19 mouse cellular contexts compared by ENCODE assay signal in genomic region chr2:75220775-75221359, GRCm38 (mm10).
DNase-seq lines count a peak whose midpoint lies in the region; ATAC-seq and TF ChIP-seq lines count a peak whose summit lies in the region.
"Had no signal": no experiment of that assay in that cellular context is flagged by ENCODE, and none has a peak within 500 bp of the region (broad histone marks: within the 10 kb centered on the region; RNA-seq: fewer than 3 reads in every experiment).

No protein-coding gene starts in this region.

- H3K27ac ChIP-seq in hindbrain, postnatal 0 days = no peak overlapping the region
- H3K27ac ChIP-seq in hindbrain, embryonic 16.5 days (ENCODE audit: low read depth, low read length) = no peak overlapping the region
- no peak overlapping the region for H3K27ac ChIP-seq in stomach, postnatal 0 days (replicated peaks)
- H3K27ac ChIP-seq: embryonic facial prominence, embryonic 15.5 days; hindbrain, embryonic 12.5 days; limb, embryonic 15.5 days; lung, embryonic 15.5 days; midbrain, embryonic 10.5 days; stomach, embryonic 15.5 days had no signal

- no peak overlapping the region for H3K4me2 ChIP-seq in hindbrain, postnatal 0 days (ENCODE audit: low read depth, low read length)
- H3K4me2 ChIP-seq in hindbrain, embryonic 16.5 days (ENCODE audit: low read length) = no peak overlapping the region
- no peak overlapping the region for H3K4me2 ChIP-seq in stomach, postnatal 0 days (replicated peaks; ENCODE audit: low read depth)
- H3K4me2 ChIP-seq: embryonic facial prominence, embryonic 15.5 days; hindbrain, embryonic 12.5 days; limb, embryonic 15.5 days; lung, embryonic 15.5 days; stomach, embryonic 15.5 days had no signal

- no peaks in the 10 kb centered on the region for H3K36me3 ChIP-seq in hindbrain, postnatal 0 days (ENCODE audit: insufficient read depth, low read length)
- no peaks in the 10 kb centered on the region for H3K36me3 ChIP-seq in hindbrain, embryonic 16.5 days (ENCODE audit: control insufficient read depth, insufficient read depth, low read length)
- H3K36me3 ChIP-seq in stomach, postnatal 0 days (ENCODE audit: control insufficient read depth, insufficient read depth, low read length) = no peaks in the 10 kb centered on the region
- H3K36me3 ChIP-seq: embryonic facial prominence, embryonic 15.5 days; hindbrain, embryonic 12.5 days; limb, embryonic 15.5 days; lung, embryonic 15.5 days; midbrain, embryonic 10.5 days; stomach, embryonic 15.5 days had no signal

- no peaks in the 10 kb centered on the region for H3K4me1 ChIP-seq in hindbrain, postnatal 0 days (ENCODE audit: insufficient read depth, low read length)
- H3K4me1 ChIP-seq in hindbrain, embryonic 16.5 days (ENCODE audit: control insufficient read depth, insufficient read depth, low read depth, low read length) = peaks cover 4% of the 10 kb centered on the region; the same call in 1 of the 2 replicates
- no peaks in the 10 kb centered on the region for H3K4me1 ChIP-seq in stomach, postnatal 0 days (replicated peaks; ENCODE audit: control insufficient read depth, insufficient read depth)
- H3K4me1 ChIP-seq: lung, embryonic 15.5 days; stomach, embryonic 15.5 days had no signal

- no peaks in the 10 kb centered on the region for H3K27me3 ChIP-seq in hindbrain, postnatal 0 days (ENCODE audit: insufficient read depth, low read length)
- no peaks in the 10 kb centered on the region for H3K27me3 ChIP-seq in hindbrain, embryonic 16.5 days (replicated peaks; ENCODE audit: control insufficient read depth, insufficient read depth, low read length)
- no peaks in the 10 kb centered on the region for H3K27me3 ChIP-seq in stomach, postnatal 0 days (ENCODE audit: control insufficient read depth, insufficient read depth, low read length)
- H3K27me3 ChIP-seq: embryonic facial prominence, embryonic 15.5 days; hindbrain, embryonic 12.5 days; lung, embryonic 15.5 days; stomach, embryonic 15.5 days had no signal

- DNase-seq in adrenal gland, postnatal 14 days = peak; percentile 10
- no peak for DNase-seq in adrenal gland, adult 18-20 months (ENCODE audit: low spot score in 2 of 2)
- DNase-seq in hindbrain, postnatal 0 days (ENCODE audit: low spot score) = peak; percentile 19
- peak; percentile 24 for DNase-seq in 3T3-L1 (ENCODE audit: low read depth, low spot score)
- peak; percentile 31 to 38 for DNase-seq in layer of hippocampus, adult 8-10 months (ENCODE audit: low spot score in 2 of 2)
- no peak for DNase-seq in stomach, postnatal 0 days (ENCODE audit: low spot score)
- DNase-seq in testis, postnatal 14 days (ENCODE audit: low spot score) = no peak
- DNase-seq: cerebellum, adult 11-12 months; kidney, postnatal 14 days; spleen, adult 18-20 months; thymus, postnatal 14 days had no signal

- 38% methylated on average over 8 of the region's 8 CpGs for WGBS in hindbrain, postnatal 0 days
- 35% methylated on average over 8 of the region's 8 CpGs for WGBS in hindbrain, embryonic 16.5 days
- WGBS in stomach, postnatal 0 days = 50% methylated on average over 8 of the region's 8 CpGs

- no peak overlapping the region for H3K4me3 ChIP-seq in hindbrain, postnatal 0 days (ENCODE audit: low read length)
- no peak overlapping the region for H3K4me3 ChIP-seq in hindbrain, embryonic 16.5 days (ENCODE audit: low read length)
- H3K4me3 ChIP-seq in stomach, postnatal 0 days (ENCODE audit: low read depth, low read length) = no peak overlapping the region
- H3K4me3 ChIP-seq: embryonic facial prominence, embryonic 15.5 days; hindbrain, embryonic 12.5 days; limb, embryonic 15.5 days; lung, embryonic 15.5 days; midbrain, embryonic 10.5 days; stomach, embryonic 15.5 days had no signal

- no peak for TF ChIP-seq EP300 in stomach, postnatal 0 days (optimal IDR thresholded peaks at IDR 0.05)

- no peaks in the 10 kb centered on the region for H3K9me3 ChIP-seq in hindbrain, postnatal 0 days (ENCODE audit: low read length)
- H3K9me3 ChIP-seq in hindbrain, embryonic 16.5 days (ENCODE audit: control insufficient read depth, low read length) = no peaks in the 10 kb centered on the region
- no peaks in the 10 kb centered on the region for H3K9me3 ChIP-seq in stomach, postnatal 0 days (ENCODE audit: control insufficient read depth, low read length)
- H3K9me3 ChIP-seq: embryonic facial prominence, embryonic 15.5 days; hindbrain, embryonic 12.5 days; limb, embryonic 15.5 days; lung, embryonic 15.5 days; midbrain, embryonic 10.5 days; stomach, embryonic 15.5 days had no signal

- H3K9ac ChIP-seq in hindbrain, postnatal 0 days (replicated peaks; ENCODE audit: low read length) = no peak overlapping the region
- H3K9ac ChIP-seq in hindbrain, embryonic 16.5 days (ENCODE audit: low read depth, low read length) = no peak overlapping the region
- no peak overlapping the region for H3K9ac ChIP-seq in stomach, postnatal 0 days (ENCODE audit: low read length)
- H3K9ac ChIP-seq: embryonic facial prominence, embryonic 15.5 days; hindbrain, embryonic 12.5 days; limb, embryonic 15.5 days; lung, embryonic 15.5 days; stomach, embryonic 15.5 days had no signal

- no peak for TF ChIP-seq CTCF in hindbrain, postnatal 0 days (IDR thresholded peaks at IDR 0.05; ENCODE audit: low read depth)
- TF ChIP-seq CTCF in stomach, postnatal 0 days (IDR thresholded peaks at IDR 0.05; ENCODE audit: low read depth) = no peak

- no peak for ATAC-seq in hindbrain, postnatal 0 days
- no peak for ATAC-seq in hindbrain, embryonic 16.5 days
- no peak for ATAC-seq in stomach, postnatal 0 days (ENCODE audit: low FRiP score, low TSS enrichment)
- ATAC-seq: intestine, postnatal 0 days had no signal

Comparison
In these comparisons a context has a peak if more than half of its experiments do, and no peak if none do; other contexts are left out.
1. DNase-seq: peak in adrenal gland, postnatal 14 days (single experiment), hindbrain, postnatal 0 days (single experiment), 3T3-L1 (single experiment) and layer of hippocampus, adult 8-10 months (2 of 2); none in adrenal gland, adult 18-20 months (0 of 2), stomach, postnatal 0 days (single experiment) and testis, postnatal 14 days (single experiment).